Mouse (Mus musculus) midbrain, postnatal 0 days (tissue): ENCODE measurements around the gene Shc3. TPM values are rescaled to one million over a fixed set of nuclear protein-coding genes. Genes with fewer than 3 reads are reported as not detected.

ENCODE experiments used
- ATAC-seq: fragments of 200-750 bp; cut with Nextera tagmentation; 2 replicates; pipeline ENCODE4 v1.8.0; 2017; ENCODE audit warnings: moderate number of reproducible peaks, mild to moderate bottlenecking, moderate TSS enrichment, moderate library complexity; ENCODE audit not compliant: low FRiP score
- DNase-seq: peaks from one replicate; pipeline ENCODE4 v3.0.0-alpha.2; 2015; ENCODE audit warnings: low spot score
- H3K27ac ChIP-seq: fragments of 300-500 bp; sonication (generic); 2 replicates; pipeline ENCODE4 v1.5.1; 2014; ENCODE audit warnings: low read depth, mild to moderate bottlenecking, low read length, mixed read lengths
- H3K27me3 ChIP-seq: fragments of 300-500 bp; sonication (generic); 2 replicates; pipeline ENCODE4 v1.6.1; 2014; ENCODE audit warnings: low read length, control low read depth, mixed read lengths; ENCODE audit not compliant: insufficient read depth
- H3K36me3 ChIP-seq: fragments of 300-500 bp; sonication (generic); 2 replicates; pipeline ENCODE4 v1.6.1; 2014; ENCODE audit warnings: low read length, control low read depth, mixed read lengths; ENCODE audit not compliant: insufficient read depth
- H3K4me1 ChIP-seq: fragments of 300-500 bp; sonication (generic); 2 replicates; pipeline ENCODE4 v1.6.1; 2014; ENCODE audit warnings: mild to moderate bottlenecking, control low read depth, antibody characterized with exemption, low read length, mixed read lengths; ENCODE audit not compliant: insufficient read depth
- H3K4me2 ChIP-seq: fragments of 300-500 bp; sonication (generic); 2 replicates; pipeline ENCODE4 v1.6.1; 2014; ENCODE audit warnings: low read depth, mild to moderate bottlenecking, low read length, mixed read lengths; ENCODE audit not compliant: poor library complexity, severe bottlenecking
- H3K4me3 ChIP-seq: fragments of 300-500 bp; sonication (generic); 2 replicates; pipeline ENCODE4 v1.5.1; 2014; ENCODE audit warnings: low read depth, mild to moderate bottlenecking, low read length, moderate library complexity
- H3K9ac ChIP-seq: fragments of 300-500 bp; sonication (generic); replicated peaks from 2 replicates; pipeline ENCODE4 v1.6.1; 2014; ENCODE audit warnings: mild to moderate bottlenecking, low read length, moderate library complexity, mixed read lengths; ENCODE audit not compliant: poor library complexity, severe bottlenecking
- H3K9me3 ChIP-seq: fragments of 300-500 bp; sonication (generic); 2 replicates; pipeline ENCODE4 v1.6.1; 2016; ENCODE audit warnings: low read length, control low read depth
- CTCF ChIP-seq: IDR thresholded peaks from 2 replicates; pipeline ENCODE4 v1.5.1; 2016; ENCODE audit warnings: antibody characterized with exemption, mild to moderate bottlenecking
- WGBS: fragments of 180-500 bp; shearing (Covaris S2); extraction: QIAGEN DNeasy Blood & Tissue Kit; methylation state at CpG from one replicate; pipeline ENCODE4 v1.1.7; 2014; 5-methylcytosine and 5-hydroxymethylcytosine counted together
- polyA plus RNA-seq: library from polyadenylated mRNA; unstranded; fragments of >200 nt; fragmentation: Nextera tagmentation; extraction: Ambion mirVana; gene quantifications from 2 replicates; pipeline ENCODE4 v1.2.1, GENCODE M21; 2015
- total RNA-seq: library from RNA; depleted of rRNA; stranded (reverse); fragments of >200 nt; gene quantifications from 2 replicates; pipeline ENCODE4 v1.2.3, GENCODE M21; 2014

Gene Shc3
- total and polyA plus RNA-seq, 2 experiments from 2014 or later, result 10.4 to 119 TPM

DNA sequence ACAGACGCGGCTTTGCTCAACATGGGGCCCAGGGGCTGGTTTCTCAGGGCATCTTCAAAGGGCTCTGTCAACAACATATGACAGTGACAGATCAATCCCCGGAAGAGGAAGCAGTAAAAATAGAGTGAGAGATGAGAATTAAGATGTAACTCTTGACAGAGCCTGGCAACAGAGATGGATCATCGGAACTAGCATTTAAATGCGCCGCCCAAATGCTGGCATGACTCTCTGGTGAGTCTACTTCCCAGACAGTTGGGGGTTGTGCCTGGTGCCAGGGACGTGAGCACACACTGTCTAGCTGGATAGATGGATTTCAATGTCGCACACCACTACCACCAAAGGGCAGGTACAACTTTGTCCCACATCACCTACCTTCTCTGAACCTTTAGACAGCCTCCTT lies 126.3 kb downstream of the Shc3 start:
- no peak overlapping the region for H3K4me3 ChIP-seq
- ATAC-seq, result no peak

DNA sequence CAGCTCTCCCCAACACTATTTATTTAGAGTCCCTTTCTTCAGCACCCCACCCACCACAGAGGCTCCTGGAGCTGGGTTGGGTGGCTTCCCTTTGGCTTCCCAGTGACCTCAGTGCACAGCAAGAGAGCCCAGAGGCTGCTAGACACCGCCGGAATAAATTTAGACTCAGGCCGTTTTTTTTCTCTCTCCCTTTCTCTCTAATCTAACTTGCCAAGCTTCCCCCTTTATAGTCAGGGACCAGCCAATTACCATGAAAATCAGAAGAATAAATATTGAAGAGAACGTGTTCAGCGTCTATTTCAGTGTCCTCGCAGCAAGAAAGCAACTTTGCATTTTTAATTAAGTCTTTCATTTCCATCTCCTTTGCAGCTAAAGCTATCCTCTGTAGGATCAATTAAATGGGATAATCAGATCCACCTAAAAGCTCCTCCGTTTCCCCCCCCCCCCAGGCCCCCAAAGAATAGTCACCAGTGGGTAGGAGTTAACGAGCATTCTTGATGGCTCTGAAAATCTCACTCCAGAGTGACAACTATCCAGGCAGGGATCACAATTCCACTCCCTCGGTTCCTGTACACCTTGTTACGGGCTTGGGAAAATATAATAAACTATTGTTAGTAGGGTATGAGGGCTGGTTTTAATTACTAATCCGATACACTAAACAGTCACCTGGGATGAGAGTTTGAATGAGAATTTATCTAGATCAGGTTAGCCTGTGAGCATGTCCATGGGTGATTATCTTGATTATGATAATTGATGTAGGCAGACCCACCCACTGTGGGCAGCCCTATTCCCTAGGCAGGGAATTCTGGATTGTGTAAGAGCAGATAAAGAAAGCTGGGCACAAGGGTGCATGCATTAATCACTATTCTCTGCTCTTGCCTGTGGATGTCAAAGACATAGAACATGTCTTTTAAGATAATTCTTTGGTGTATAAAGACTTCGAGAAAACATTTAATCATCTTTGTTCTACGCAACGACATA lies 131.8 kb downstream of the Shc3 start:
- DNase-seq (no peak), ATAC-seq (no peak)
- Histone ChIP-seq H3K4me2 (no peak overlapping the region), H3K36me3 (0 out of 2 replicates have a peak, but pooled peaks cover 4% of the 10 kb centered on the region), H3K4me1 (peaks cover 6% of the 10 kb centered on the region; the same call in 1 of the 2 replicates), H3K27me3 (no peaks in the 10 kb centered on the region), H3K27ac (no peak overlapping the region), H3K4me3 (no peak overlapping the region), H3K9me3 (no peaks in the 10 kb centered on the region), H3K9ac (no peak overlapping the region)
- WGBS, result 34% methylated on average over 14 of the region's 14 CpGs
- TF ChIP-seq CTCF, result no peak

More for the DNA sequence above, 126.3 kb downstream of the Shc3 start:
- Histone ChIP-seq H3K27me3 (no peaks in the 10 kb centered on the region), H3K27ac (no peak overlapping the region), H3K9ac (no peak overlapping the region), H3K36me3 (0 out of 2 replicates have a peak, but pooled peaks cover 4% of the 10 kb centered on the region), H3K4me1 (no peaks in the 10 kb centered on the region), H3K9me3 (no peaks in the 10 kb centered on the region), H3K4me2 (no peak overlapping the region)
- DNase-seq, result no peak
- 78% methylated on average over 8 of the region's 8 CpGs for WGBS
- TF ChIP-seq CTCF, result no peak

DNA sequence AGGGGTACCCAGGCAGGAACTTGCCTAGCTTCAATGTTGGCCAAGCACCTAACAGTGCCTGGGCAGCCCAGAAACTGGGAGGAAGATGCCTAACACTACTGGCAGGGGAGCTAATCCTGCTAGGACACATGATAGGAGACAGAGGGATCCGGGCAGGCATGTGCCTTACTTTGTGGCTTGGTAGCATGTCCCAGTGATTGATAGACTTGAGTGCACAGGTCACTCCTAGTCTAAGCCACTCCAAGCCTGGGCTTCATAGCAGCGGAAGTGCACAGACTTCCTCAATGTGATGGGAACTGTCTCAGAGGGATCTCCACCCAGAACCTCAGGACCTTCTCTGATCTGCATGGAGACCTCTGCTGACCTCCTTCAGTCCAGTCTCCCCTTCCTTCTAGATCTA lies 134.1 kb downstream of the Shc3 start:
- TF ChIP-seq CTCF, result no peak
- peaks cover 6% of the 10 kb centered on the region; the same call in 1 of the 2 replicates for H3K4me1 ChIP-seq
- H3K4me2 ChIP-seq, result no peak overlapping the region
- no peak for DNase-seq
- H3K36me3 ChIP-seq, result peaks cover 2% of the 10 kb centered on the region; the same call in 1 of the 2 replicates
- H3K4me3 ChIP-seq, result no peak overlapping the region
- 92% methylated on average over 2 of the region's 2 CpGs for WGBS
- H3K9me3 ChIP-seq, result no peaks in the 10 kb centered on the region
- no peaks in the 10 kb centered on the region for H3K27me3 ChIP-seq
- H3K27ac ChIP-seq, result no peak overlapping the region
- no peak overlapping the region for H3K9ac ChIP-seq
- no peak for ATAC-seq

DNA sequence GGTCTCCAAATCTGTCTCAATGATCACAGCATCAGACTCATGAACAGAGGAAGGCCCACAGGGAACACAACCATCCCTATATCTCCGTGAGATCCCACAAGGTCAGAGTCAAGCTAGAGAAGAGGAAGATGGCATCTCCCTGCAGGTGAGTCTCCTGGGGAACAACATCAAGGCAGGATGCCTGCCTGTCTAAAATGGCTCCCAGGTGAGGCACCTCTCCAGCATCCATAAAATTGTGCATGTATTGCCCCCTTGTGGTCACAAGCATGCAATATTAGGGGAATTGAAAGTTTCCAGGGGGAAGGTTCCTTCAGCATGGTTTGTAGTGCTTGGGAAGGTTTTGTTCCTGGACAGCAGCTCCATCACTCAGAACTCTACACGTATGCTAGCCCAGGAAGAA lies 134.8 kb downstream of the Shc3 start:
- ATAC-seq, result no peak
- H3K36me3 ChIP-seq, result peaks cover 2% of the 10 kb centered on the region; the same call in 1 of the 2 replicates
- 88% methylated on average over 2 of the region's 2 CpGs for WGBS
- no peak overlapping the region for H3K4me2 ChIP-seq
- peak; percentile 72 for TF ChIP-seq CTCF
- no peak for DNase-seq
- no peaks in the 10 kb centered on the region for H3K9me3 ChIP-seq
- H3K27ac ChIP-seq, result no peak overlapping the region
- peaks cover 6% of the 10 kb centered on the region; the same call in 1 of the 2 replicates for H3K4me1 ChIP-seq
- no peak overlapping the region for H3K4me3 ChIP-seq
- H3K9ac ChIP-seq, result no peak overlapping the region
- no peaks in the 10 kb centered on the region for H3K27me3 ChIP-seq

DNA sequence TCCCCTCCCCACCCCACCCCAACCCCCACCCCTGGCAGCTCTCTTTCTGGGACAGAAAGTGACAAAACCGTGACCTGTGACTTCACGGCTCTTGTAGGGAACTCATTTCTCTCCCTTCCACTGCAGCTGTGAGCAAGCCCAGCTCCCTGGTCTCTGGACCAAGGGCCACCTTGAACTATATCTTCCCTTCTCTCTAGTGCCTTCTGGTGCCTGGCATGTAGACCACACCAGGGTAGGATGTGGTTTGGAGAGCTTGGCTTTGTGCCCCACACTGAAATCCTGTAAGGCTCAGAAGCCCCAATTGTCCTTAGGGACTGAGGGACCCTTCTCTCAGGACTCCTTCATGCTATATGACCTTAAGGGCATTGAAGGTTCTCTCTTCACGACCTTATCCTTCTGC lies 135.8 kb downstream of the Shc3 start:
- whole genome bisulfite sequencing, result 68% methylated on average over 3 of the region's 3 CpGs
- Histone ChIP-seq H3K36me3 (peaks cover 2% of the 10 kb centered on the region; the same call in 1 of the 2 replicates), H3K4me2 (no peak overlapping the region), H3K27ac (no peak overlapping the region), H3K4me1 (peaks cover 6% of the 10 kb centered on the region; the same call in 1 of the 2 replicates), H3K4me3 (no peak overlapping the region), H3K9me3 (no peaks in the 10 kb centered on the region), H3K27me3 (no peaks in the 10 kb centered on the region), H3K9ac (no peak overlapping the region)
- no peak for ATAC-seq
- no peak for TF ChIP-seq CTCF
- no peak for DNase-seq
